Mouse (Mus musculus) CD4-positive, CD25-positive, alpha-beta regulatory T cell, adult 4 months (primary cell): ENCODE results near the gene Synm. TPM values are rescaled to one million over a fixed set of nuclear protein-coding genes. Genes with fewer than 3 reads are reported as not detected.

Source experiments
- ATAC-seq: one replicate; pipeline ENCODE4 v1.8.0; 2017
- polyA plus RNA-seq, 2 experiments: library from polyadenylated mRNA; unstranded; fragments of 100-300 nt; shearing (Covaris generic); gene quantifications; one replicate each; pipeline ENCODE4 v1.2.1; 2017

Synm gene
- polyA plus RNA-seq, 2 experiments from 2014 or later = not detected

GRCm38 (mm10) chr7:67697892-67698630, 61.5 kb downstream of the Synm start:
- no peak for ATAC-seq

- ATAC-seq = no peak
Observed at GRCm38 (mm10) chr7:67695906-67696305, 63.6 kb downstream of the Synm start.

- ATAC-seq = no peak
Observed at GRCm38 (mm10) chr7:67692791-67693538, 66.6 kb downstream of the Synm start.

DNA sequence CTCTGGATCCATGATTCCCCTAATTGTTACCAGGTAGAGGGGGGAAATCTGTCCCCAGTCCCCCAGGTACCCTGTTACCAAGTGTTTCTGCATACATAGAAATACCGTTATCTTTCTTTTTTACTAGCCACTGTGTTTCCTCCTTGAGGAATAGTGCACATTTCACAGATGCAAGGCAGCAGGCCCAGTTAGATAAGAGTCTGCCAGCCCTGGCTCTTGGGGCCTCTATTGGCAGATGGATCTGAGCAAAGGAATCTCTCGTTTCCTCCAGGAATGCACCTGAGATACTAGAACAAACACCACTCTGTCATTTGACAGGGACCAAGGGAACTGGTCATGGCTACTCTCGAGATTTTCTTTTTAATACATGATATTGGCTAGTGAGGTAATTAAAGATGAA, 67.4 kb downstream of the Synm start:
- no peak for ATAC-seq

DNA sequence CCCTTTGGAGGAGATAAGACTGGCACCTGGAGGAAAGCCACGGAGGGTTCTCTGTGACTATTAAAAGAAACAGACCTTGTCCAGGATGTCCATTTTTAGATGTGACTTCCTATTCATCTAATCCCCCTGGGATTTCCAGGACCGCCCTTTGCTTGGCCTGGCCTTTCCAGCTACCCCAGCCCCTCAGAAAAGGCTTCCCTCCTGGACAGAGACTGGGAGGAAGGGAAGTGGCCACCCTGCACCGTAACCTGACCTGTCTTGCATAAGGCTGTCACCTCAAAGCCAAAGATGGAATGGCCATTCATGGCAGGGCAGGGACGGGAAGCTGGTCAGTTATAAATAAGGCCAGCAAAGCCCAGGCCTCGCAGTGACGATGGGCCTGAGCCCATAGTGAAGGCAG, 68.5 kb downstream of the Synm start:
- no peak for ATAC-seq

DNA sequence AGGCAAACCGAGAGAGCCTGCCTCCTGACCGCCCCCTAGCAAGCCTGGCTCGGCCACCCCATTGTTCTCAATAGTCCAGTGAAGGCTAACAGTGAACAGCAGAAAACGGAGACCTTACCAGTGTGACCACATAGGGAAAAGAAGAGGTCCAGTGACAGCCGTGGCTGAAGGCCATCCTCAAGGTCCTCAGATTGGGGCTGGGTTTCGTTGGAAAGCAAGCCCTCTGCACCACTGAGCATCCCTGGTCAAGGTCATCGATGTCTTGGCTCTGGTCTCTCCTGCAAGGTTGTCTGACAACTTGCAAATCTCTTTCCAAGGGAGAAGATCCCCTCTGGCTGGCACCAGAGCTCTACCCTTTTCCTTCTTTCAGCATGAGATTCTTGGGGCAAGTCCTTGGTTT, 69.7 kb downstream of the Synm start:
- ATAC-seq = no peak

DNA sequence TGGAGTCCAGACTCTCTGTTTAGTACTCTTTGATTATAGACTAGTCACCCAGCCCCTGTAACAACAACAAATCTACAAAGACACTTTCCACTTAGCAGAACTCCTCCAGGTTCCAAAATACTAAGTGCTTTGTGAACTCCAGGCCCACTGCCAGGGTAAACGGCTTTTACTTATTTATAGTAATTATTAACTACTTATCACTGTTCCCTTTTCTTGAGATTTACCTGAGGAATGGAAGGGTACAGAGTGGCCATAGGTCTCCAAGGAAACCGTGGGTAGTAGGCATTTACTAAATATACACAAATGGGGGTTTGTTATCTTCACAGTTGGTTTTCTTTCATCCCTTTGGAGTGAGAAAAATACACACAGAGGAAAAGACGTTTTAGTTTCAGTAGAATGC, 71.3 kb downstream of the Synm start:
- ATAC-seq = no peak

GRCm38 (mm10) chr7:67686545-67686944, 73.0 kb downstream of the Synm start:
- no peak for ATAC-seq

GRCm38 (mm10) chr7:67683006-67683405, 76.5 kb downstream of the Synm start:
- ATAC-seq = no peak

- no peak for ATAC-seq
Observed at GRCm38 (mm10) chr7:67681078-67681477, 78.5 kb downstream of the Synm start.

Other genes starting within 250 kb of the Synm start
- gene Lrrc28, start 114.5 kb downstream of the Synm start, polyA plus RNA-seq = 10 to 100 TPM; 16.8 to 23.5 TPM
- gene Ttc23, start 112.3 kb downstream of the Synm start, polyA plus RNA-seq = 1 to 10 TPM; 1.7 to 1.8 TPM
- 10 to 100 TPM; 20.0 to 30.4 TPM for gene Igf1r, start 193.1 kb upstream of the Synm start, polyA plus RNA-seq